Mouse (Mus musculus): ENCODE results near the gene Braf. TPM values are rescaled to one million over a fixed set of nuclear protein-coding genes. Genes with fewer than 3 reads are reported as not detected.
A peak's percentile ranks its signal among the peaks of the same experiment; 100 is the strongest.
"Not testable (repeated sequence)": the region's sequence is repeated elsewhere in the genome, so short reads cannot be mapped to it uniquely, and the experiment has no call there.

The Braf gene
- polyA plus RNA-seq, 1 experiment, result 14.6 TPM

DNA sequence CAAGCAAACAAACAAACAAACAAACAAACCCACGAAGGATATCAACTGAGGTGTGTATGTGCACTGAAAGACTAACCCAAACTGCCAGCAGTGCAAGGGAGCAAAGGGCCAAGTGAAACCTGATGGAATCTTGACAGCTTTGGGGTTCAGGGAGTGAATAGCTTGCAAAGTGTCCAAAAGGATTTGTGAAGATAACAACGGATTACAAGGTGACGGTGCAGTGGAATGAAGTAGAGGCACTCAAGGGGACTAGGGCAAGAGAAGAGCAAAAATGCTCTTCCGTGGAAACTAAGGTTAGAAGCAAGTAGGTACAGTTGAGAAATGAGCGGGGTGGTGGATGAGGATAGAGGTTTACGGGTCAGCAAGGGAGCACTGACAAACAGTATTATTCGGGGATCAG lies 1.2 kb downstream of the Braf start:
- H3K4me3 ChIP-seq (replicated peaks; ENCODE audit: extremely low read depth, low read depth, low read length), result peak overlapping the region; percentile 85
- 2% methylated on average over 7 of the region's 7 CpGs for WGBS
- peaks cover 18% of the 10 kb centered on the region for H3K4me1 ChIP-seq (ENCODE audit: control insufficient read depth, insufficient read depth, low read length)
- no peak for TF ChIP-seq POLR2A (IDR thresholded peaks at IDR 0.05; ENCODE audit: borderline replicate concordance, extremely low read depth, low read depth, low read length)
- TF ChIP-seq CTCF (IDR thresholded peaks at IDR 0.05; ENCODE audit: insufficient read depth, low read length), result no peak
- DNase-seq, result peak; percentile 14

DNA sequence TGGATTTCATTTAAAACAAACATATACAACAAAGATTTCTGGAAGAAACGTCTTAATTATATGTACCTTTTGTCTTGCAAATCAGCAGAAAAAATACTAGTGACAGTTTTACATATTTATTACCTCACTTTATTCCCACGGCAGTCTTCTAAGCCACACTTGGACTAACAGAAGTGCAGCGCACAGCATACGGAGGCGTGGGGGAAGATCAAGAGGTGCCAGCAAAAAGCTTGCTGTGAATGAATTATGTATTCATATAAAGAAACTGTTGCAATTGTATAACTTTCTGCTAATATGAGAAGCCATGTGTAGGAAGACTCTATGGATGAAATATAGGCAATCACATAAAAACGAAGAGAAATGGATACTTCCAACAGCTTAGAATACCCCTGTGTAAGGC lies 6.7 kb downstream of the Braf start:
- 80% methylated on average over 6 of the region's 6 CpGs for whole genome bisulfite sequencing
- Histone ChIP-seq H3K4me1 (ENCODE audit: control insufficient read depth, insufficient read depth, low read length) (peaks cover 16% of the 10 kb centered on the region), H3K4me3 (replicated peaks; ENCODE audit: extremely low read depth, low read depth, low read length) (no peak overlapping the region)
- TF ChIP-seq POLR2A (IDR thresholded peaks at IDR 0.05; ENCODE audit: borderline replicate concordance, extremely low read depth, low read depth, low read length), result no peak
- no peak for TF ChIP-seq CTCF (IDR thresholded peaks at IDR 0.05; ENCODE audit: insufficient read depth, low read length)
- no peak for DNase-seq

DNA sequence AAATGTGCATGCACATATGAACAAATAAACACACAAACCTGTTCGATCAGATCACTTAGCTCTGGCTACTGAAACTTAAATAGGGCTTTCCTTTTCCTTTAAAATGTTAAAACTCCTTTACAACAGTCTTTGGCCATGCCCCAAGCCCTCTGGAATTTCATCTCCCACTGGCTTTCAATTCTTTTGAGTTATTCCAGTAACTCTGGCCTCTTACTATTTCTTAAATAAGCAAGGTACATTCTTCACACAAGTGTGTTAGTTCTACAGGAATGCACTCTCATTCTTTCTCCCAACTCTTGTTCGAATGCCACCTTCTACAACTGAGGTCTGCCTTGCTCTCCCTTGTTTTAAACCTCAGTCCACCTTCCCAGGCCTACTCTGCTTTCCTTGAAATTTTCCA lies 8.2 kb downstream of the Braf start:
- 64% methylated on average over 2 of the region's 2 CpGs for WGBS
- DNase-seq, result no peak
- Histone ChIP-seq H3K4me3 (replicated peaks; ENCODE audit: extremely low read depth, low read depth, low read length) (no peak overlapping the region), H3K4me1 (ENCODE audit: control insufficient read depth, insufficient read depth, low read length) (peaks cover 8% of the 10 kb centered on the region)
- TF ChIP-seq CTCF (IDR thresholded peaks at IDR 0.05; ENCODE audit: insufficient read depth, low read length) (no peak), POLR2A (IDR thresholded peaks at IDR 0.05; ENCODE audit: borderline replicate concordance, extremely low read depth, low read depth, low read length) (no peak)

- Histone ChIP-seq H3K4me3 (replicated peaks; ENCODE audit: extremely low read depth, low read depth, low read length) (no peak overlapping the region), H3K4me1 (ENCODE audit: control insufficient read depth, insufficient read depth, low read length) (peaks cover 4% of the 10 kb centered on the region)
- WGBS, result 81% methylated on average over 7 of the region's 7 CpGs
- TF ChIP-seq CTCF (IDR thresholded peaks at IDR 0.05; ENCODE audit: insufficient read depth, low read length), result no peak
- TF ChIP-seq POLR2A (IDR thresholded peaks at IDR 0.05; ENCODE audit: borderline replicate concordance, extremely low read depth, low read depth, low read length), result no peak
- no peak for DNase-seq
Observed at GRCm38 (mm10) chr6:39714341-39714740, 10.9 kb downstream of the Braf start.

- 68% methylated on average over 3 of the region's 3 CpGs for WGBS
- DNase-seq, result no peak
- Histone ChIP-seq H3K4me3 (replicated peaks; ENCODE audit: extremely low read depth, low read depth, low read length) (no peak overlapping the region), H3K4me1 (ENCODE audit: control insufficient read depth, insufficient read depth, low read length) (peaks cover 4% of the 10 kb centered on the region)
- no peak for TF ChIP-seq POLR2A (IDR thresholded peaks at IDR 0.05; ENCODE audit: borderline replicate concordance, extremely low read depth, low read depth, low read length)
- TF ChIP-seq CTCF (IDR thresholded peaks at IDR 0.05; ENCODE audit: insufficient read depth, low read length), result no peak
Observed at GRCm38 (mm10) chr6:39713399-39713798, 11.9 kb downstream of the Braf start.

- 92% methylated on average over 4 of the region's 4 CpGs for WGBS
- Histone ChIP-seq H3K4me3 (replicated peaks; ENCODE audit: extremely low read depth, low read depth, low read length) (no peak overlapping the region), H3K4me1 (ENCODE audit: control insufficient read depth, insufficient read depth, low read length) (no peaks in the 10 kb centered on the region)
- DNase-seq, result no peak
- TF ChIP-seq POLR2A (IDR thresholded peaks at IDR 0.05; ENCODE audit: borderline replicate concordance, extremely low read depth, low read depth, low read length), result no peak
- no peak for TF ChIP-seq CTCF (IDR thresholded peaks at IDR 0.05; ENCODE audit: insufficient read depth, low read length)
Observed at GRCm38 (mm10) chr6:39705625-39706024, 19.6 kb downstream of the Braf start.

DNA sequence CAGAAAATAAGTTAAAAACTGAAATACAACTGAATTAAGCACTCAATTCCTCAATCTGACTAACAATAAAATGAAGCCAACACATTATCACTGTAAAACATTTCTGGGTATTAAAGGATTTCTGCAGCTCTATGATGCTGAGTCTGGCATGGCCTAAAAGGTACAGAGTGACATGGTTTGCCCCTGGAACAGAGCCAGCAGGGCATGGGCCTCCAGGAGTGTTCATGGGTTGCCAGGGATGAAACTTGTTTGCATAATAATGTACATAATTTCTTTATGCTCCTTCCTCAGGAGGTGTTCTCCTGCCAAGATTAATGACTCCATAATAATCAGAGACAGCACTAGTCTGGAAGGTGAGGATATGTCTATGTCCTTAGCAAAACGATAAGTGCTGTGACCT lies 32.1 kb downstream of the Braf start:
- H3K4me3 ChIP-seq (replicated peaks; ENCODE audit: extremely low read depth, low read depth, low read length), result no peak overlapping the region
- TF ChIP-seq POLR2A (IDR thresholded peaks at IDR 0.05; ENCODE audit: borderline replicate concordance, extremely low read depth, low read depth, low read length) (no peak), CTCF (IDR thresholded peaks at IDR 0.05; ENCODE audit: insufficient read depth, low read length) (no peak)
- WGBS, result 76% methylated on average over 1 of the region's 1 CpGs
- DNase-seq, result no peak
- no peaks in the 10 kb centered on the region for H3K4me1 ChIP-seq (ENCODE audit: control insufficient read depth, insufficient read depth, low read length)

- H3K4me1 ChIP-seq (ENCODE audit: control insufficient read depth, insufficient read depth, low read length); H3K4me3 ChIP-seq (replicated peaks; ENCODE audit: extremely low read depth, low read depth, low read length); DNase-seq: not testable (repeated sequence)
Observed at GRCm38 (mm10) chr6:39686839-39687238, 38.4 kb downstream of the Braf start.

- Histone ChIP-seq H3K4me1 (ENCODE audit: control insufficient read depth, insufficient read depth, low read length) (no peaks in the 10 kb centered on the region), H3K4me3 (replicated peaks; ENCODE audit: extremely low read depth, low read depth, low read length) (no peak overlapping the region)
- no peak for DNase-seq
- WGBS, result 69% methylated on average over 5 of the region's 5 CpGs
- TF ChIP-seq POLR2A (IDR thresholded peaks at IDR 0.05; ENCODE audit: borderline replicate concordance, extremely low read depth, low read depth, low read length) (no peak), CTCF (IDR thresholded peaks at IDR 0.05; ENCODE audit: insufficient read depth, low read length) (no peak)
Observed at GRCm38 (mm10) chr6:39681795-39682194, 43.5 kb downstream of the Braf start.

DNA sequence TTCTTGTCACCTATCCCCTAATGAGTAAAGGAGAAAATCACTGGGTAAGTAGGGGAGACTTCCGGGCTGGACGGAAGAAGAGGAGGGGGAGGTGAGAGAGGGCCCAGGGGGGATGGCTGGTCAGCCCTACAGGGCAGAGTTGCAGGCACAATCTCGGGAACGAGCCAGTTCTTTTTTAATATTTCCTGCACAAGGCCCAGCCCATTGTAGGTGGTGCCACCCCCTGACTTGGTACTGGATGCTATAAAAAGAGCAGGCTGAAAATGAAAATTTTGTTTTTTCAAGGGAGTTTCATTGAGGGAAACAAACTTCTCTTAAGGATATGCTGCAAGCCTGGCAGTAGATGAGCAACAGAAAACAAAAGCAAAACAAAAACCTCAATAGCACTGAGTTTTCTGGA lies 44.7 kb downstream of the Braf start:
- H3K4me3 ChIP-seq (replicated peaks; ENCODE audit: extremely low read depth, low read depth, low read length), result no peak overlapping the region
- H3K4me1 ChIP-seq (ENCODE audit: control insufficient read depth, insufficient read depth, low read length), result no peaks in the 10 kb centered on the region
- TF ChIP-seq CTCF (IDR thresholded peaks at IDR 0.05; ENCODE audit: insufficient read depth, low read length), result no peak
- no peak for TF ChIP-seq POLR2A (IDR thresholded peaks at IDR 0.05; ENCODE audit: borderline replicate concordance, extremely low read depth, low read depth, low read length)
- WGBS, result 32% methylated on average over 4 of the region's 4 CpGs
- DNase-seq, result no peak

GRCm38 (mm10) chr6:39678241-39678640 lies 47.0 kb downstream of the Braf start:
- DNase-seq, result no peak
- Histone ChIP-seq H3K4me3 (replicated peaks; ENCODE audit: extremely low read depth, low read depth, low read length) (no peak overlapping the region), H3K4me1 (ENCODE audit: control insufficient read depth, insufficient read depth, low read length) (no peaks in the 10 kb centered on the region)
- TF ChIP-seq POLR2A (IDR thresholded peaks at IDR 0.05; ENCODE audit: borderline replicate concordance, extremely low read depth, low read depth, low read length), result no peak
- TF ChIP-seq CTCF (IDR thresholded peaks at IDR 0.05; ENCODE audit: insufficient read depth, low read length), result no peak
- 95% methylated on average over 1 of the region's 1 CpGs for WGBS
